Mouse (Mus musculus) hindbrain, embryonic 14.5 days (tissue): Measurements from ENCODE around the gene Rassf5. TPM values are rescaled to one million over a fixed set of nuclear protein-coding genes. Genes with fewer than 3 reads are reported as not detected.

ENCODE experiments used
- ATAC-seq: fragments of 200-750 bp; cut with Nextera tagmentation; 2 replicates; pipeline ENCODE4 v1.8.0; 2017; ENCODE audit warnings: moderate number of reproducible peaks, mild to moderate bottlenecking, moderate TSS enrichment, moderate library complexity; ENCODE audit not compliant: low FRiP score
- DNase-seq: peaks from one replicate; pipeline ENCODE4 v3.0.0-alpha.2; 2015; ENCODE audit warnings: low spot score
- H3K27ac ChIP-seq: fragments of 300-500 bp; sonication (generic); 2 replicates; pipeline ENCODE4 v1.5.1; 2014; ENCODE audit warnings: mild to moderate bottlenecking, moderate library complexity
- H3K27me3 ChIP-seq: fragments of 300-500 bp; sonication (generic); 2 replicates; pipeline ENCODE4 v1.6.1; 2014; ENCODE audit warnings: mild to moderate bottlenecking, low read length, mixed read lengths; ENCODE audit not compliant: control insufficient read depth, insufficient read depth
- H3K36me3 ChIP-seq: fragments of 300-500 bp; sonication (generic); replicated peaks from 2 replicates; pipeline ENCODE4 v1.6.1; 2014; ENCODE audit not compliant: control insufficient read depth, insufficient read depth
- H3K4me1 ChIP-seq: fragments of 300-500 bp; sonication (generic); replicated peaks from 2 replicates; pipeline ENCODE4 v1.6.1; 2014; ENCODE audit warnings: antibody characterized with exemption, low read length, mixed read lengths; ENCODE audit not compliant: control insufficient read depth, insufficient read depth
- H3K4me2 ChIP-seq: fragments of 300-500 bp; sonication (generic); replicated peaks from 2 replicates; pipeline ENCODE4 v1.6.1; 2014; ENCODE audit warnings: mild to moderate bottlenecking, moderate library complexity
- H3K4me3 ChIP-seq: fragments of 300-500 bp; sonication (generic); replicated peaks from 2 replicates; pipeline ENCODE4 v1.5.1; 2014; ENCODE audit warnings: mild to moderate bottlenecking, low read length
- H3K9ac ChIP-seq: fragments of 300-500 bp; sonication (generic); 2 replicates; pipeline ENCODE4 v1.6.1; 2014
- H3K9me3 ChIP-seq: fragments of 300-500 bp; sonication (generic); 2 replicates; pipeline ENCODE4 v1.6.1; 2016; ENCODE audit warnings: low read length; ENCODE audit not compliant: control insufficient read depth
- WGBS: fragments of 180-500 bp; shearing (Covaris S2); extraction: QIAGEN DNeasy Blood & Tissue Kit; methylation state at CpG from one replicate; pipeline ENCODE4 v1.1.7; 2014; 5-methylcytosine and 5-hydroxymethylcytosine counted together
- polyA plus RNA-seq: library from polyadenylated mRNA; unstranded; fragments of >200 nt; fragmentation: Nextera tagmentation; extraction: Ambion mirVana; gene quantifications from 2 replicates; pipeline ENCODE4 v1.2.1, GENCODE M21; 2014

Rassf5 gene
- polyA plus RNA-seq, 1 experiment from 2014 or later = 4.0 TPM

GRCm38 (mm10) chr1:131187856-131188255 lies 57.2 kb downstream of the Rassf5 start:
- H3K4me2 ChIP-seq = no peak overlapping the region
- H3K4me3 ChIP-seq = no peak overlapping the region
- no peak overlapping the region for H3K27ac ChIP-seq
- H3K4me1 ChIP-seq = no peaks in the 10 kb centered on the region
- DNase-seq (no peak), ATAC-seq (no peak)
- no peak overlapping the region for H3K9ac ChIP-seq
- no peaks in the 10 kb centered on the region for H3K36me3 ChIP-seq
- no peaks in the 10 kb centered on the region for H3K9me3 ChIP-seq
- no peaks in the 10 kb centered on the region for H3K27me3 ChIP-seq
- 94% methylated on average over 5 of the region's 5 CpGs for WGBS

- no peaks in the 10 kb centered on the region for H3K36me3 ChIP-seq
- ATAC-seq = no peak
- no peak overlapping the region for H3K9ac ChIP-seq
- WGBS = 82% methylated on average over 6 of the region's 6 CpGs
- no peaks in the 10 kb centered on the region for H3K27me3 ChIP-seq
- H3K4me3 ChIP-seq = no peak overlapping the region
- H3K9me3 ChIP-seq = no peaks in the 10 kb centered on the region
- no peak overlapping the region for H3K27ac ChIP-seq
- no peaks in the 10 kb centered on the region for H3K4me1 ChIP-seq
- H3K4me2 ChIP-seq = no peak overlapping the region
- no peak for DNase-seq
Observed at GRCm38 (mm10) chr1:131186995-131187394, 58.1 kb downstream of the Rassf5 start.

- Histone ChIP-seq H3K4me2 (no peak overlapping the region), H3K36me3 (peaks cover 2% of the 10 kb centered on the region; the same call in 1 of the 2 replicates), H3K9me3 (no peaks in the 10 kb centered on the region), H3K27ac (no peak overlapping the region), H3K4me1 (no peaks in the 10 kb centered on the region), H3K9ac (no peak overlapping the region), H3K27me3 (no peaks in the 10 kb centered on the region), H3K4me3 (no peak overlapping the region)
- no peak for ATAC-seq
- DNase-seq = no peak
- 92% methylated on average over 13 of the region's 13 CpGs for WGBS
Observed at GRCm38 (mm10) chr1:131185821-131186506, 59.1 kb downstream of the Rassf5 start.

- H3K27ac ChIP-seq = no peak overlapping the region
- DNase-seq (no peak), ATAC-seq (no peak)
- no peak overlapping the region for H3K4me2 ChIP-seq
- no peaks in the 10 kb centered on the region for H3K9me3 ChIP-seq
- no peak overlapping the region for H3K9ac ChIP-seq
- H3K4me1 ChIP-seq = no peaks in the 10 kb centered on the region
- H3K4me3 ChIP-seq = no peak overlapping the region
- 85% methylated on average over 8 of the region's 8 CpGs for WGBS
- H3K36me3 ChIP-seq = peaks cover 10% of the 10 kb centered on the region
- H3K27me3 ChIP-seq = no peaks in the 10 kb centered on the region
Observed at GRCm38 (mm10) chr1:131184956-131185660, 60.0 kb downstream of the Rassf5 start.

GRCm38 (mm10) chr1:131184253-131184955 lies 60.7 kb downstream of the Rassf5 start:
- Histone ChIP-seq H3K4me2 (no peak overlapping the region), H3K9ac (no peak overlapping the region), H3K27me3 (no peaks in the 10 kb centered on the region), H3K4me3 (no peak overlapping the region), H3K4me1 (no peaks in the 10 kb centered on the region), H3K27ac (no peak overlapping the region), H3K36me3 (peaks cover 17% of the 10 kb centered on the region), H3K9me3 (no peaks in the 10 kb centered on the region)
- ATAC-seq (no peak), DNase-seq (no peak)
- WGBS = 92% methylated on average over 9 of the region's 9 CpGs

- 88% methylated on average over 7 of the region's 7 CpGs for WGBS
- no peaks in the 10 kb centered on the region for H3K27me3 ChIP-seq
- no peaks in the 10 kb centered on the region for H3K9me3 ChIP-seq
- H3K4me3 ChIP-seq = no peak overlapping the region
- DNase-seq = no peak
- H3K36me3 ChIP-seq = peaks cover 25% of the 10 kb centered on the region
- no peaks in the 10 kb centered on the region for H3K4me1 ChIP-seq
- H3K27ac ChIP-seq = no peak overlapping the region
- no peak overlapping the region for H3K4me2 ChIP-seq
- H3K9ac ChIP-seq = no peak overlapping the region
- no peak for ATAC-seq
Observed at GRCm38 (mm10) chr1:131183201-131183600, 61.9 kb downstream of the Rassf5 start.

- no peaks in the 10 kb centered on the region for H3K27me3 ChIP-seq
- ATAC-seq (peak; percentile 57), DNase-seq (peak; percentile 81)
- no peak overlapping the region for H3K4me2 ChIP-seq
- peaks cover 37% of the 10 kb centered on the region for H3K36me3 ChIP-seq
- H3K4me3 ChIP-seq = no peak overlapping the region
- WGBS = 71% methylated on average over 9 of the region's 9 CpGs
- H3K4me1 ChIP-seq = no peaks in the 10 kb centered on the region
- no peak overlapping the region for H3K9ac ChIP-seq
- H3K27ac ChIP-seq = no peak overlapping the region
- H3K9me3 ChIP-seq = no peaks in the 10 kb centered on the region
Observed at GRCm38 (mm10) chr1:131181642-131182527, 63.2 kb downstream of the Rassf5 start.

- H3K36me3 ChIP-seq = peaks cover 52% of the 10 kb centered on the region
- no peak overlapping the region for H3K4me3 ChIP-seq
- H3K4me1 ChIP-seq = no peaks in the 10 kb centered on the region
- H3K27me3 ChIP-seq = no peaks in the 10 kb centered on the region
- no peak overlapping the region for H3K4me2 ChIP-seq
- DNase-seq (no peak), ATAC-seq (no peak)
- 96% methylated on average over 7 of the region's 7 CpGs for WGBS
- no peaks in the 10 kb centered on the region for H3K9me3 ChIP-seq
- no peak overlapping the region for H3K27ac ChIP-seq
- no peak overlapping the region for H3K9ac ChIP-seq
Observed at GRCm38 (mm10) chr1:131180386-131180785, 64.7 kb downstream of the Rassf5 start.

- ATAC-seq (no peak), DNase-seq (no peak)
- no peak overlapping the region for H3K4me2 ChIP-seq
- no peak overlapping the region for H3K27ac ChIP-seq
- no peak overlapping the region for H3K4me3 ChIP-seq
- no peak overlapping the region for H3K9ac ChIP-seq
- no peaks in the 10 kb centered on the region for H3K4me1 ChIP-seq
- no peaks in the 10 kb centered on the region for H3K9me3 ChIP-seq
- WGBS = 91% methylated on average over 5 of the region's 5 CpGs
- no peaks in the 10 kb centered on the region for H3K27me3 ChIP-seq
- peaks cover 75% of the 10 kb centered on the region for H3K36me3 ChIP-seq
Observed at GRCm38 (mm10) chr1:131178083-131178482, 67.0 kb downstream of the Rassf5 start.
